Mouse (Mus musculus) E14TG2a.4 (cell line): ENCODE data around the gene Dgkz.

Experiments
- CTCF ChIP-seq: conservative IDR thresholded peaks from 2 replicates; pipeline ENCODE4 v1.5.1; 2014; ENCODE audit warnings: low read length
- NANOG ChIP-seq: IDR thresholded peaks from 2 replicates; pipeline ENCODE4 v1.6.1; 2014; ENCODE audit warnings: borderline replicate concordance, low read length, mixed read lengths
- POU5F1 ChIP-seq: IDR thresholded peaks from 2 replicates; pipeline ENCODE4 v1.6.1; 2014; ENCODE audit warnings: low read length, borderline replicate concordance

- TF ChIP-seq CTCF = no peak
- TF ChIP-seq NANOG = no peak
- no peak for TF ChIP-seq POU5F1
Observed at GRCm38 (mm10) chr2:91884616-91885015, 91.0 kb downstream of the Dgkz start.
